Mouse (Mus musculus): ENCODE measurements around the gene Gm20390. TPM values are rescaled to one million over a fixed set of nuclear protein-coding genes. Genes with fewer than 3 reads are reported as not detected.

The Gm20390 gene
- total RNA-seq, 2 experiments from 2014 or later, result 9.9 to 14.6 TPM

DNA sequence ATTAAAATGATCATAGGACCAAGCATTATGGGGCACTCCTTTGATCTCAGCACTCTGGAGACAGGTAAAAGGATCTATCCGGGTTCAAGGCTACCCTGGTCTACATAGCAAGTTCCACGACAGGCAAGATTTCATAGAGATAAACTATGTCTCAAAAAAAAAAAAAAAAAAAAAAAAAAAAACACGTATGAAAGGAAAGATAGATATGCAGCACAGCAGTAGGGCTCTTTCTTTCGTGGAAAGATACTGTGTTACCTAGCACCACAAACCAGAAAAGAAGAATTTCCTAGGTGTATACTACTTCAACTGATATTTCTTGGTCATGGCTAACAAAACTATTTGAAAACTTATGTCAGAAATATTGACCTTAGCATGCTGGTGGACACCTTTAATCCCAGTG is 61.3 kb downstream of the Gm20390 start:
- intact Hi-C loops (cut with DNase I), result no loop called here
- no peak for DNase-seq

Other genes with a start within 250 kb of the Gm20390 start
- 1 to 10 TPM; 7.6 to 7.8 TPM for gene Utp18, start 82.5 kb downstream of the Gm20390 start, total RNA-seq (2021)
- 10 to 100 TPM in 1 of 2 experiments, 1 to 10 TPM in 1; 8.7 to 10.4 TPM for gene Mbtd1, start 82.4 kb downstream of the Gm20390 start, total RNA-seq (2021)
- 100 to 1,000 TPM; 546 to 563 TPM for gene Nme2, start 12.0 kb downstream of the Gm20390 start, total RNA-seq (2021)
- gene Nme1, start 228 bp upstream of the Gm20390 start, total RNA-seq (2021), result 10 to 100 TPM; 12.2 to 13.1 TPM
- 100 to 1,000 TPM; 118 to 141 TPM for gene Spag9, start 27.8 kb upstream of the Gm20390 start, total RNA-seq (2021)
- 100 to 1,000 TPM; 205 to 210 TPM for gene Tob1, start 243.2 kb upstream of the Gm20390 start, total RNA-seq (2021)

Measured in gastrocnemius, postnatal 36 days (tissue).